ENCODE assay signal across 8 mouse cellular contexts in genomic region chr16:17798321-17799180, GRCm38 (mm10). TPM values are rescaled to one million over a fixed set of nuclear protein-coding genes. Genes with fewer than 3 reads are reported as not detected.
A peak's percentile ranks its signal among the peaks of the same experiment; 100 is the strongest.
DNase-seq lines count a peak whose midpoint lies in the region; ATAC-seq lines count a peak whose summit lies in the region.

No protein-coding gene starts in this region.

- intact Hi-C loops in heart, postnatal 14 days (cut with DNase I), result no loop called here

- no peak overlapping the region for H3K27ac ChIP-seq in forebrain, embryonic 11.5 days (ENCODE audit: low read depth, low read length)
- peak overlapping the region; percentile 80; the same call in 1 of the 2 replicates for H3K27ac ChIP-seq in midbrain, embryonic 10.5 days (replicated peaks)

- H3K4me3 ChIP-seq in forebrain, embryonic 11.5 days (ENCODE audit: low read depth, low read length), result peak overlapping the region; percentile 48
- peak overlapping the region; percentile 56 for H3K4me3 ChIP-seq in midbrain, embryonic 10.5 days

- peaks cover 22% of the 10 kb centered on the region for H3K4me1 ChIP-seq in forebrain, embryonic 11.5 days (replicated peaks; ENCODE audit: control insufficient read depth, insufficient read depth, low read length)
- peaks cover 45% of the 10 kb centered on the region for H3K4me1 ChIP-seq in midbrain, embryonic 10.5 days

- no peak for ATAC-seq in forebrain, embryonic 11.5 days (replicated peaks; ENCODE audit: low FRiP score)
- ATAC-seq in megakaryocyte, adult 5-6 weeks (ENCODE audit: poor library complexity, severe bottlenecking), result no peak

- H3K27me3 ChIP-seq in forebrain, embryonic 11.5 days (ENCODE audit: control insufficient read depth, insufficient read depth, low read length), result peaks cover 77% of the 10 kb centered on the region
- H3K27me3 ChIP-seq in midbrain, embryonic 10.5 days (ENCODE audit: low read depth, poor library complexity, severe bottlenecking), result peaks cover 100% of the 10 kb centered on the region

- 1% methylated on average over 32 of the region's 45 CpGs for WGBS in forebrain, embryonic 11.5 days
- WGBS in midbrain, embryonic 10.5 days, result 2% methylated on average over 44 of the region's 45 CpGs

- peak; percentile 44 to 57 for DNase-seq in adrenal gland, postnatal 36 days
- DNase-seq in forebrain, embryonic 11.5 days (ENCODE audit: low spot score), result peak; percentile 75
- DNase-seq in heart, postnatal 14 days, result peak; percentile 79
- peak; percentile 68 to 73 for DNase-seq in kidney, postnatal 36 days
- DNase-seq in midbrain, embryonic 10.5 days (ENCODE audit: low spot score), result peak; percentile 68
- DNase-seq in right cerebral cortex, adult 2 months (ENCODE audit: low spot score in 2 of 2), result no peak
- no peak for DNase-seq in c-Kit-positive CD71-positive TER-119-positive erythroid progenitor cells, embryonic 14.5 days (ENCODE audit: low spot score)

- H3K9ac ChIP-seq in forebrain, embryonic 11.5 days (ENCODE audit: low read length), result peak overlapping the region; percentile 64

- no peaks in the 10 kb centered on the region for H3K9me3 ChIP-seq in forebrain, embryonic 11.5 days (ENCODE audit: control insufficient read depth, low read length)
- H3K9me3 ChIP-seq in midbrain, embryonic 10.5 days (replicated peaks), result no peaks in the 10 kb centered on the region

- H3K36me3 ChIP-seq in forebrain, embryonic 11.5 days (ENCODE audit: control insufficient read depth, insufficient read depth, low read length), result no peaks in the 10 kb centered on the region
- H3K36me3 ChIP-seq in midbrain, embryonic 10.5 days, result peaks cover 5% of the 10 kb centered on the region

- peak overlapping the region; percentile 73 for H3K4me2 ChIP-seq in forebrain, embryonic 11.5 days (ENCODE audit: low read depth, low read length, severe bottlenecking)

RNA-seq across cellular contexts. Expression of gene Scarf2, which starts 1.5 kb away (rescaled TPM):
- 10 to 100 TPM in 1 of 2 experiments, 1 to 10 TPM in 1; 8.6 to 11.6 TPM for total RNA-seq in adrenal gland, postnatal 36 days (2021)
- 7.4 and 7.9 TPM in 2 replicates for polyA plus RNA-seq in forebrain, embryonic 11.5 days (2014; fragmentation: Nextera tagmentation; extraction: Ambion mirVana)
- total RNA-seq in heart, postnatal 14 days (2021), result 10 to 100 TPM in 1 of 2 experiments, 1 to 10 TPM in 1; 9.8 to 10.2 TPM
- polyA plus RNA-seq in midbrain, embryonic 10.5 days (2016; fragmentation: Nextera tagmentation; extraction: Ambion mirVana), result 4.1 TPM in 2 replicates
- total RNA-seq in megakaryocyte, adult 5-6 weeks (2015), result 0.07 TPM in 1 of 2 replicates, not detected in the other
- total RNA-seq in megakaryocyte, adult 5-6 weeks (2017), result not detected in 2 replicates

RNA-seq across cellular contexts. Expression of gene B830017H08Rik, which starts 34.4 kb away (rescaled TPM):
- total RNA-seq in adrenal gland, postnatal 36 days (2021), result not detected
- not detected in 2 replicates for polyA plus RNA-seq in forebrain, embryonic 11.5 days (2014; fragmentation: Nextera tagmentation; extraction: Ambion mirVana)
- total RNA-seq in heart, postnatal 14 days (2021), result not detected
- polyA plus RNA-seq in midbrain, embryonic 10.5 days (2016; fragmentation: Nextera tagmentation; extraction: Ambion mirVana), result 0.21 TPM in 1 of 2 replicates, not detected in the other
- not detected in 2 replicates for total RNA-seq in megakaryocyte, adult 5-6 weeks (2015)
- total RNA-seq in megakaryocyte, adult 5-6 weeks (2017), result not detected in 2 replicates

RNA-seq across cellular contexts. Expression of gene Klhl22, which starts 39.1 kb away (rescaled TPM):
- 10 to 100 TPM; 38.3 to 43.1 TPM for total RNA-seq in adrenal gland, postnatal 36 days (2021)
- 54.6 and 57.7 TPM in 2 replicates for polyA plus RNA-seq in forebrain, embryonic 11.5 days (2014; fragmentation: Nextera tagmentation; extraction: Ambion mirVana)
- total RNA-seq in heart, postnatal 14 days (2021), result 10 to 100 TPM; 18.2 to 21.7 TPM
- 52.6 and 57.4 TPM in 2 replicates for polyA plus RNA-seq in midbrain, embryonic 10.5 days (2016; fragmentation: Nextera tagmentation; extraction: Ambion mirVana)
- 5.0 and 6.9 TPM in 2 replicates for total RNA-seq in megakaryocyte, adult 5-6 weeks (2015)
- total RNA-seq in megakaryocyte, adult 5-6 weeks (2017), result 7.0 and 8.3 TPM in 2 replicates

RNA-seq across cellular contexts. Expression of gene Car15, which starts 39.6 kb away (rescaled TPM):
- 1 to 10 TPM; 1.7 to 2.3 TPM for total RNA-seq in adrenal gland, postnatal 36 days (2021)
- 4.3 and 4.6 TPM in 2 replicates for polyA plus RNA-seq in forebrain, embryonic 11.5 days (2014; fragmentation: Nextera tagmentation; extraction: Ambion mirVana)
- total RNA-seq in heart, postnatal 14 days (2021), result 1 to 10 TPM; 1.5 to 2.5 TPM
- polyA plus RNA-seq in midbrain, embryonic 10.5 days (2016; fragmentation: Nextera tagmentation; extraction: Ambion mirVana), result 1.8 and 1.9 TPM in 2 replicates
- 4.1 and 6.1 TPM in 2 replicates for total RNA-seq in megakaryocyte, adult 5-6 weeks (2015)
- total RNA-seq in megakaryocyte, adult 5-6 weeks (2017), result 1.7 and 2.3 TPM in 2 replicates

Comparison
In these comparisons a context has a peak if more than half of its experiments do, and no peak if none do; other contexts are left out.
1. DNase-seq: peak in adrenal gland, postnatal 36 days (2 of 2), forebrain, embryonic 11.5 days (single experiment), heart, postnatal 14 days (2 of 2), kidney, postnatal 36 days (2 of 2) and midbrain, embryonic 10.5 days (single experiment); none in right cerebral cortex, adult 2 months (0 of 2) and c-Kit-positive CD71-positive TER-119-positive erythroid progenitor cells, embryonic 14.5 days (single experiment).
2. RNA of gene Scarf2, which starts 1.5 kb away (total RNA-seq): 8.6 to 11.6 TPM in adrenal gland, postnatal 36 days and 9.8 to 10.2 TPM in heart, postnatal 14 days; 0.07 TPM in megakaryocyte, adult 5-6 weeks; every median in the first group is over 4 times any median in the second.